Mouse (Mus musculus): Measurements from ENCODE around the gene Hhat.

- TF ChIP-seq CTCF (IDR thresholded peaks at IDR 0.05 in 2 of 3, conservative IDR thresholded peaks at IDR 0.05 in 1 of 3; ENCODE audit: control insufficient read depth in 1 of 3, insufficient read depth in 1 of 3, low read depth in 2 of 3, low read length in 3 of 3, poor library complexity in 1 of 3, severe bottlenecking in 1 of 3), result no peak
- TF ChIP-seq ZMIZ1 (IDR thresholded peaks at IDR 0.05; ENCODE audit: low read depth, low read length), result no peak
- TF ChIP-seq RCOR1 (IDR thresholded peaks at IDR 0.05; ENCODE audit: low read depth, low read length), result no peak
- TF ChIP-seq ETS1 (IDR thresholded peaks at IDR 0.05; ENCODE audit: low read depth, low read length), result no peak
- TF ChIP-seq ZNF384 (IDR thresholded peaks at IDR 0.05; ENCODE audit: low read depth, low read length), result no peak
- TF ChIP-seq MYC (IDR thresholded peaks at IDR 0.05; ENCODE audit: low read depth, low read length), result no peak
- TF ChIP-seq ELF1 (IDR thresholded peaks at IDR 0.05; ENCODE audit: low read depth, low read length), result no peak
- no peak for TF ChIP-seq POLR2A (IDR thresholded peaks at IDR 0.05; ENCODE audit: control insufficient read depth in 1 of 2, insufficient read depth in 1 of 2, low read depth in 1 of 2, low read length in 2 of 2, poor library complexity in 1 of 2)
Observed at GRCm38 (mm10) chr1:192448512-192448911, 322.5 kb downstream of the Hhat start.

Data from MEL (cell line).